Comparison of ENCODE assay signal across 8 mouse cellular contexts in the genomic region with DNA sequence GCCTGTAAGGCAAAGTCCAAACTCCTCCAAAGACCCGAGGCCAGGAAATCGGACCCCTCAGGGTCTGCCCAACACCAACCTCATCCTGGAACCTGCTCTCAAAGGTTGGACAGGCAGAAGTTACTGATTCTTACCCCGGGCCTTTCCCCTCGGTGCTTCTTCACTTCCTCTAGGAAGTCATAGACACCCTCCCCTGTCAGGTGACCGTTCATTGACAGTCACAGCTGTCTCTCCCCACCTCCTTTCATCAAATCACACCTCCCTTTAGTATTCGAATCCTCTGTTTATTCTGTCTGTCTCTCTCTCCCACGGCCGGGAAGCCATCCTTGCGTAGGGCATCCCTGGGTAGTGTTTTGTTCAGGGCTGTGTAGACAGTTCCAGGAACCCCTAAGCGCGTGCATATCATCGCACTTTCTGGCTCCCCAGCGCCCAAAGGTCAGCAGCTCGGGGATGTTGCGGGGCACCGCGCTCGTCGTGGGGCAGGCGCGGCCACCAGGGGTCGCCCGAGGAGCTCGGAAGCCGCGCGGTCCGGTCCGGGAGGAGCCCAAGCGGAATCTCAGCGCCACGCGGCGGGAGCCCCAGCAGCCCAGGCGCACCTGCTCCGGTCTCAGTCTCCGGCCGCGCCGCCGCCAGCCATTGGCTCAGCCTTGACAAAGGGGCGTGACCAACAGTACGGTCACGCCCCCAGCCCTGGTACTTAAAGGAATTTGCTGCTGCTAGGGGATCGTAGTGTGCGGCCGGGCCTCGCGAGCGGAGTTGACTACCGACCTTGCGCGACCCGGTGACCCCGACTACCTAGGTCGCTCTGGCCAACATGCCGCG. TPM values are rescaled to one million over a fixed set of nuclear protein-coding genes. Genes with fewer than 3 reads are reported as not detected.
DNase-seq lines count a peak whose midpoint lies in the region; ATAC-seq and TF ChIP-seq lines count a peak whose summit lies in the region.

Snai1 (plus strand) TSS at position 720 of the 822 bp plus-strand sequence.

- H3K27ac ChIP-seq in bone marrow macrophage, adult 2 months (ENCODE audit: insufficient read depth, low read depth, low read length), result no peak within 1 kb of the TSS
- peak within 1 kb of the TSS; percentile 73 for H3K27ac ChIP-seq in embryonic fibroblast, embryonic 13.5 days (ENCODE audit: insufficient read depth, low read length)
- peak within 1 kb of the TSS; percentile 0; the same call in 1 of the 2 replicates for H3K27ac ChIP-seq in kidney, embryonic 14.5 days (ENCODE audit: low read depth, low read length)
- H3K27ac ChIP-seq in limb, embryonic 15.5 days, result peak within 1 kb of the TSS; percentile 82

- under 1% methylated on average over 58 of the region's 58 CpGs for WGBS in kidney, embryonic 14.5 days
- under 1% methylated on average over 58 of the region's 58 CpGs for WGBS in limb, embryonic 15.5 days

- peak within 1 kb of the TSS; percentile 93 for H3K4me2 ChIP-seq in kidney, embryonic 14.5 days (replicated peaks; ENCODE audit: low read depth, low read length)
- H3K4me2 ChIP-seq in limb, embryonic 15.5 days, result peak within 1 kb of the TSS; percentile 85

- peak; percentile 67 for TF ChIP-seq CTCF in bone marrow macrophage, adult 2 months (IDR thresholded peaks at IDR 0.05; ENCODE audit: low read depth, low read length)
- peak; percentile 61 for TF ChIP-seq CTCF in embryonic fibroblast, embryonic 13.5 days (IDR thresholded peaks at IDR 0.05; ENCODE audit: borderline replicate concordance, insufficient read depth, low read length)

- no peak for TF ChIP-seq POLR2A in bone marrow macrophage, adult 2 months (IDR thresholded peaks at IDR 0.05; ENCODE audit: borderline replicate concordance, low read depth, low read length)
- TF ChIP-seq POLR2A in embryonic fibroblast, embryonic 13.5 days (IDR thresholded peaks at IDR 0.05; ENCODE audit: low read depth, low read length), result peak; percentile 100

- H3K4me1 ChIP-seq in bone marrow macrophage, adult 2 months (ENCODE audit: control insufficient read depth, insufficient read depth, low read length), result peaks cover 4% of the 10 kb centered on the region; the same call in 1 of the 2 replicates
- H3K4me1 ChIP-seq in embryonic fibroblast, embryonic 13.5 days (ENCODE audit: control insufficient read depth, insufficient read depth, low read length), result no peaks in the 10 kb centered on the region
- peaks cover 29% of the 10 kb centered on the region for H3K4me1 ChIP-seq in kidney, embryonic 14.5 days (ENCODE audit: control insufficient read depth, insufficient read depth, low read length)
- H3K4me1 ChIP-seq in limb, embryonic 15.5 days, result peaks cover 47% of the 10 kb centered on the region

- peak within 1 kb of the TSS; percentile 54 for H3K4me3 ChIP-seq in bone marrow macrophage, adult 2 months (ENCODE audit: insufficient read depth, low read length)
- H3K4me3 ChIP-seq in embryonic fibroblast, embryonic 13.5 days (ENCODE audit: insufficient read depth, low read length), result peak within 1 kb of the TSS; percentile 68
- H3K4me3 ChIP-seq in kidney, embryonic 14.5 days (ENCODE audit: low read length), result peak within 1 kb of the TSS; percentile 65
- H3K4me3 ChIP-seq in limb, embryonic 15.5 days, result peak within 1 kb of the TSS; percentile 68

- peak within 1 kb of the TSS; percentile 69 for H3K9ac ChIP-seq in kidney, embryonic 14.5 days (ENCODE audit: low read depth, low read length)
- peak within 1 kb of the TSS; percentile 69 for H3K9ac ChIP-seq in limb, embryonic 15.5 days

- peaks cover 12% of the 10 kb centered on the region for H3K27me3 ChIP-seq in kidney, embryonic 14.5 days (ENCODE audit: control insufficient read depth, insufficient read depth, low read length)
- peaks cover 17% of the 10 kb centered on the region for H3K27me3 ChIP-seq in limb, embryonic 15.5 days

- peak; percentile 97 for ATAC-seq in kidney, embryonic 14.5 days (ENCODE audit: low FRiP score, low TSS enrichment)
- peak; percentile 90 for ATAC-seq in limb, embryonic 15.5 days (ENCODE audit: insufficient number of reproducible peaks, low FRiP score, low TSS enrichment, low read depth)
- ATAC-seq in monocyte, adult 5-6 weeks (replicated peaks; ENCODE audit: insufficient number of reproducible peaks, low FRiP score, low TSS enrichment, poor library complexity, severe bottlenecking), result peak; percentile 75

- DNase-seq in A20 (ENCODE audit: low read depth, low spot score), result peak; percentile 98
- DNase-seq in heart, adult 9 months (ENCODE audit: low spot score in 2 of 2), result peak; percentile 93
- peak; percentile 87 to 94 for DNase-seq in spleen, postnatal 4 days (ENCODE audit: low spot score in 2 of 2)

- peaks cover 21% of the 10 kb centered on the region for H3K36me3 ChIP-seq in kidney, embryonic 14.5 days (ENCODE audit: control insufficient read depth, insufficient read depth, low read length)
- H3K36me3 ChIP-seq in limb, embryonic 15.5 days, result peaks cover 16% of the 10 kb centered on the region

- no peaks in the 10 kb centered on the region for H3K9me3 ChIP-seq in kidney, embryonic 14.5 days (ENCODE audit: control insufficient read depth, low read length)
- H3K9me3 ChIP-seq in limb, embryonic 15.5 days, result no peaks in the 10 kb centered on the region

RNA-seq across cellular contexts. Expression of gene Snai1, which starts in this region (rescaled TPM):
- 0.49 and 0.79 TPM in 2 replicates for polyA plus RNA-seq in bone marrow macrophage, adult 2 months (2012; ENCODE audit: insufficient read depth, insufficient read length, missing spikeins)
- polyA plus RNA-seq in embryonic fibroblast, embryonic 13.5 days (2011; ENCODE audit: insufficient read length, low read depth, missing spikeins), result 73.0 and 82.3 TPM in 2 replicates
- 40.4 and 40.8 TPM in 2 replicates for polyA plus RNA-seq in kidney, embryonic 14.5 days (2014; fragmentation: Nextera tagmentation; extraction: Ambion mirVana)
- 52.6 and 61.2 TPM in 2 replicates for polyA plus RNA-seq in limb, embryonic 15.5 days (2015; fragmentation: Nextera tagmentation; extraction: Ambion mirVana)
- not detected in 3 replicates for total RNA-seq in monocyte, adult 5-6 weeks (2017)

Comparison
In these comparisons a context has a peak if more than half of its experiments do, and no peak if none do; other contexts are left out.
1. RNA of gene Snai1 (polyA plus RNA-seq): 73.0 to 82.3 TPM in embryonic fibroblast, embryonic 13.5 days, 52.6 to 61.2 TPM in limb, embryonic 15.5 days and 40.4 to 40.8 TPM in kidney, embryonic 14.5 days; 0.49 to 0.79 TPM in bone marrow macrophage, adult 2 months; every median in the first group is over 10 times any median in the second.
2. Peak in ATAC-seq in monocyte, adult 5-6 weeks; RNA of the gene not detected or under 1 TPM.
3. Peak in every context shown above with its lines, with median percentiles within 50 percentile points of each other: DNase-seq, H3K4me3 ChIP-seq and ATAC-seq.